Mouse (Mus musculus) embryonic facial prominence, embryonic 10.5 days (tissue): Measurements from ENCODE around the gene Odc1. TPM values are rescaled to one million over a fixed set of nuclear protein-coding genes. Genes with fewer than 3 reads are reported as not detected.

Source experiments
- DNase-seq: peaks from one replicate; pipeline ENCODE4 v3.0.0-alpha.2; 2017; ENCODE audit warnings: low spot score
- H3K27ac ChIP-seq: fragments of 300-500 bp; sonication (generic); replicated peaks from 2 replicates; pipeline ENCODE4 v1.5.1; 2016; ENCODE audit warnings: mild to moderate bottlenecking
- H3K27me3 ChIP-seq: fragments of 300-500 bp; sonication (generic); replicated peaks from 2 replicates; pipeline ENCODE4 v1.6.1; 2016; ENCODE audit warnings: low read depth, mild to moderate bottlenecking; ENCODE audit not compliant: poor library complexity, severe bottlenecking
- H3K36me3 ChIP-seq: fragments of 300-500 bp; sonication (generic); replicated peaks from 2 replicates; pipeline ENCODE4 v1.6.1; 2016; ENCODE audit warnings: mild to moderate bottlenecking, moderate library complexity
- H3K4me1 ChIP-seq: fragments of 300-500 bp; sonication (generic); 2 replicates; pipeline ENCODE4 v1.6.1; 2016
- H3K4me3 ChIP-seq: fragments of 300-500 bp; sonication (generic); 2 replicates; pipeline ENCODE4 v1.5.1; 2016; ENCODE audit warnings: mild to moderate bottlenecking, moderate library complexity
- H3K9me3 ChIP-seq: fragments of 300-500 bp; sonication (generic); 2 replicates; pipeline ENCODE4 v1.6.1; 2016; ENCODE audit warnings: mild to moderate bottlenecking
- WGBS: fragments of 180-500 bp; shearing (Covaris S2); methylation state at CpG from one replicate; pipeline ENCODE4 v1.1.7; 2016; 5-methylcytosine and 5-hydroxymethylcytosine counted together
- polyA plus RNA-seq: library from polyadenylated mRNA; unstranded; fragments of >200 nt; fragmentation: Nextera tagmentation; extraction: Ambion mirVana; gene quantifications from 2 replicates; pipeline ENCODE4 v1.2.1, GENCODE M21; 2016

Gene Odc1
- polyA plus RNA-seq, 1 experiment from 2014 or later: 264 TPM

DNA sequence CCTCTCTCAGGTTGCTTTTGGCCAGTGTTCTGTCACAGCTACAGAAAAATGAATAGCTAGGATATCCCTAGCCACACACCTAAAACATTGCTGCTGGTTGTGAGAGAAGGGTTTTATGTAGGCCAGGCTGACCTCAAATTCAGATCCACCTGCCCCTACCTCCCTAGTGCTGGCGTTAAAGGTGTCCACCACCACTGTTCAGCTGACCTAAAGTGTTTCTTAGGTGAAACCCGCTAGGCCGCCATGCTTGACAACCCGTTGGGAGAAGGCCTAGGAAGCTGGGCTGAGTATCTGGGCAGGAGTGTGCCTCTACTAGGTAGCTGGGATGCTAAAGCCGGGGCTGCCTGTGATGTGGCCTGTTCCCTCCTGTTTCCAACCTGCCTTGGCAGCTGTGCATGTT is 9.0 kb downstream of the Odc1 start:
- no peak overlapping the region for H3K4me3 ChIP-seq
- no peak overlapping the region for H3K27ac ChIP-seq
- DNase-seq: no peak
- peaks cover 40% of the 10 kb centered on the region for H3K36me3 ChIP-seq
- H3K9me3 ChIP-seq: no peaks in the 10 kb centered on the region
- WGBS: 77% methylated on average over 5 of the region's 5 CpGs
- no peaks in the 10 kb centered on the region for H3K27me3 ChIP-seq
- peaks cover 18% of the 10 kb centered on the region for H3K4me1 ChIP-seq

DNA sequence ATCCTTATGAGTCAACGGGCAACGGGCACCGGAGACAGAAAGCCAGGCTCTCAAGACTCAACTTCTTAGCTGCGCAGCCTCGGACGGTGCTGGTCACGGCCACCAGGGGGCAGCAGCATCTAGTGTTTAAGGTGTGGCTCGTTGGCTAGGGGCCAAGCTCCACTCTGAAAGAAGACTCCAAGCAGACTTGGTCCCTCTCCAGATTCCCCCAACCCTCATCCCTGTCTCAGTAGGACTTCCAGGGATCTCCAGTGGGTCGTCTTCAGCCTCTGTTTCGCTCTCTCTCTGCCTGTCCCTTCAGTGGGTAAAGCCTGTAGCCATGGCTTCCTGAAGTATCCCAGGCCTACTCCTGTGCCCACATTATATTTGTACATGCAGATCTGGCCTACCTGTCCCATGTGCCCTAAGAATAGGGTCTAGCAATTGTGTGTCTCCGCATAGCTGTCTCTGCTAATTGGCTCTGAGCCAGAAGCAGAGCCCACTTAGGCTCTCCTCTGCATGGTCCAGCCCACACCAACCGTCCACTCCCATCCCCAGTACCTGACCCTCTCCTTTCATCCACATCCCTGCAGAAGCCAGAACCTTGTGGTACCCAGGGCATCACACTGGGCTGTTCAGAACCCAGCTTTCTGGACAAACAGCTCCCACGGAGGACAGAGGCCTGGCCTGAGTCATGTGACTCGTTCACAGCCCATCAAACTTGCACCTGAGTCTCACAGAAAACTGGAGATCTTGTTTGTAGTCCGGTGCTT is 9.8 kb downstream of the Odc1 start:
- WGBS: 36% methylated on average over 15 of the region's 15 CpGs
- H3K27ac ChIP-seq: no peak overlapping the region
- H3K36me3 ChIP-seq: peaks cover 33% of the 10 kb centered on the region
- peak; percentile 88 for DNase-seq
- no peaks in the 10 kb centered on the region for H3K9me3 ChIP-seq
- H3K4me3 ChIP-seq: no peak overlapping the region
- H3K4me1 ChIP-seq: peaks cover 18% of the 10 kb centered on the region
- no peaks in the 10 kb centered on the region for H3K27me3 ChIP-seq

DNA sequence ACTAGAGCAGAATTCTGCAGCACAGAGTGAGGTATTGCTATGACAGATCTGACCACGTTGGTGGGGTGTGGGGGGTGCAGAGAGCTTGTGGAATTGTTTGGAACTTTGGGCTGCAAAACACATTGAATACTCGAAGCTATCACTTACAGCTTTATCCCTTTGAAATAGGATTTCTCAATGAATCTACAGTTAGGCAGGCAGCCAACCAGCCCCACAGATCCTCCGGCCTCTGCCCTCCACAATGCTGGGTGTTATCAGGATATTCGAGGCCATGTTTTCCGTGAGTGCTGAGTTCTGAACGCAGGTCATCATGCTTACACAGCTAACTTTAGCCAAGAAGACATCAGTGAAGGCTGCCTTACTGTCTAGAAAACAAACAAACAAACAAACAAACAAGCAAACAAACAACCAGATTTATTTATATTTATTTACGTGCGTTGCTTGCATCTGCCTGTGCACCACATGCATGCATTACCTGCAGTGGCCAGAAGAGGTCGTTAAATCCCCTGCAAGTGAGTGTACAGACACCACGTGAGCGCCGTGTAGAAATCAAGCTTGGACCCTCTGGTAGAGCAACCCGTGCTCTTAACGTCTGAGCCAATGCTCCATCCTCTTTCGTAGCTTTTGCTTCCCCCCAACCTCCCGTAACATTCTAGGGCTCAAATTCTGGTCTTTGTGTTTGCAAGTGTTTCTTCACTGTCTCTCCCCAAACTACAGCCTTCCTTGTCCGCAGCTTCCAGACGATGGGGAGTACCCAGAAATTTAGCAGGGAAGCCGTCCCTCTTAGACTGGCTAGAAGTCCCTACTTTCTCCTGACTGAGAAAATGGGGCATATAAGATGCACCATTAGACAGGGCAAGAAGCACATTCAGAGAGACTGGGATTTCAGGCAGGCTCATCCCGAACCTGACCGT is 12.1 kb downstream of the Odc1 start:
- H3K27ac ChIP-seq: peak overlapping the region; percentile 71
- H3K27me3 ChIP-seq: no peaks in the 10 kb centered on the region
- DNase-seq: peak; percentile 84
- H3K36me3 ChIP-seq: peaks cover 12% of the 10 kb centered on the region
- WGBS: 32% methylated on average over 21 of the region's 21 CpGs
- peaks cover 18% of the 10 kb centered on the region for H3K4me1 ChIP-seq
- H3K4me3 ChIP-seq: peak overlapping the region; percentile 25; the same call in 1 of the 2 replicates
- H3K9me3 ChIP-seq: no peaks in the 10 kb centered on the region

DNA sequence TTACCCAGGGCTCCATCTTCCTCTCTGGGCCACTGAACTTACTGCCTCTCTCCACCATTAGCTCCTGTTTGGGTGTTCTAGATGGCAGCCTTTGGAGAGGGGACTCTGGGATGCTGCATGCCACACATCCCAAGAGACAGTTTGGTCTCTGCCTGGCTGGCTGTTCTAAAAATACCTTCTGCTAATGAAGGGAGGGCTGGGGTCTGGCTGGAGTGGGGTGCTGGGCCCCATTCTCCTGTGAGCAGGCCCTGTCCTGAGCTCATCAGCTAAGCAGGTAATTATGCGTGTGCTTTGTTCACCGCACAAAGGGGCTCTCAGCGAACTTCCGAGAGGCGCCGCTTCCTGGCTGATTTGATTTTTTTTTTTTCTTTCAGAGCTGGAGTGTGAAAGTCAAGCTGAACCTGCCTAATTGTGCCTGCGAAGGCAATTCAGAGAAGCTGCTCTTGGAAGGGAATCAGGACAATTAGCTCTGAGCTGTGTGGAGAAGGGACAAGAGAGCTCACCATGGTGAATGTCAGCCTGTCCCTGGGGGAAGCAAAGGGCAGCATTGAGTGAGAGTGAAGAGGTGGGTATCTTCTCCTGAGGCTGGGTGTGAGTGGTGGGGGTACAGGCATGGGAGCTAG is 12.9 kb downstream of the Odc1 start:
- Histone ChIP-seq H3K4me3 (no peak overlapping the region), H3K27ac (peak overlapping the region; percentile 71), H3K36me3 (0 out of 2 replicates have a peak, but pooled peaks cover 5% of the 10 kb centered on the region), H3K4me1 (peaks cover 18% of the 10 kb centered on the region), H3K27me3 (no peaks in the 10 kb centered on the region), H3K9me3 (no peaks in the 10 kb centered on the region)
- peak; percentile 37 for DNase-seq
- WGBS: 16% methylated on average over 7 of the region's 7 CpGs

DNA sequence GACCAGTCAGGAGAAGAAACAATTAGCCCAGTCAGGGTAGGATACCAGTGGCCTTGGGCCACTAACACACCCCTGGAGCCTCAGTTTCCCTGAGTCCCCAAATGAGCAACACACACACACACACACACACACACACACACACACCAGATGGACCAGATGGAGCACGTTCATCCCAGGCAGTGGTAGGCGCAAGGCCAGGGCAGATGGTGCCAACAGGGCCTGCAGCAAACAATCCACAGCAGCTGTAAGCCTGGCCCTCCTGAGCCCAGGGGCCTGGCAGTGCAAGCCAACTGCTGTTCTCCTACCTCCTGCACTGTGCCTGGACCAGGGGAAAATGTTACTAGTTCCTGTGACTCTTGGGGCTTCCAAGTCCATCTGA is 13.4 kb downstream of the Odc1 start:
- Histone ChIP-seq H3K36me3 (0 out of 2 replicates have a peak, but pooled peaks cover 3% of the 10 kb centered on the region), H3K4me1 (peaks cover 18% of the 10 kb centered on the region), H3K27me3 (no peaks in the 10 kb centered on the region), H3K27ac (peak overlapping the region; percentile 71), H3K4me3 (no peak overlapping the region), H3K9me3 (no peaks in the 10 kb centered on the region)
- whole genome bisulfite sequencing: 76% methylated on average over 2 of the region's 2 CpGs
- DNase-seq: no peak

DNA sequence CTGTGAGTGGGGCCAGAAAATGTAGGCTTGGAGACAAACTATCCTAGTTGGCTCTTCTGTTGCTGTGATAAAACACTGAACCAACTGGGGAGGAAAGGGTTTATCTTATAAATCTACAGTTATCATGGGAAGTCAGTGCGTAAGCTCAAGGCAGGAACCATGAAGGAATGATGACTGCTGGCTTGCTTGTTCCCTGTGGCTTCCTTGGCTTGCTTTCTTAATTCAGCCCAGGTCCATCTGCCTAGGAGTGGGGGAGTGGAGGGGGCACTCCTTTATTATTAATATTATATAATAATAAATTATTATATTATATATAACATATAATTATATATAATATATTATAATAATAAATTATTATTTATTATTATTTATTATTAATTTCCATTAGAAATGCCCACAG is 17.8 kb downstream of the Odc1 start:
- H3K27me3 ChIP-seq: no peaks in the 10 kb centered on the region
- H3K4me3 ChIP-seq: no peak overlapping the region
- no peaks in the 10 kb centered on the region for H3K36me3 ChIP-seq
- 93% methylated on average over 1 of the region's 1 CpGs for WGBS
- H3K4me1 ChIP-seq: peaks cover 8% of the 10 kb centered on the region
- no peak for DNase-seq
- no peaks in the 10 kb centered on the region for H3K9me3 ChIP-seq
- no peak overlapping the region for H3K27ac ChIP-seq

DNA sequence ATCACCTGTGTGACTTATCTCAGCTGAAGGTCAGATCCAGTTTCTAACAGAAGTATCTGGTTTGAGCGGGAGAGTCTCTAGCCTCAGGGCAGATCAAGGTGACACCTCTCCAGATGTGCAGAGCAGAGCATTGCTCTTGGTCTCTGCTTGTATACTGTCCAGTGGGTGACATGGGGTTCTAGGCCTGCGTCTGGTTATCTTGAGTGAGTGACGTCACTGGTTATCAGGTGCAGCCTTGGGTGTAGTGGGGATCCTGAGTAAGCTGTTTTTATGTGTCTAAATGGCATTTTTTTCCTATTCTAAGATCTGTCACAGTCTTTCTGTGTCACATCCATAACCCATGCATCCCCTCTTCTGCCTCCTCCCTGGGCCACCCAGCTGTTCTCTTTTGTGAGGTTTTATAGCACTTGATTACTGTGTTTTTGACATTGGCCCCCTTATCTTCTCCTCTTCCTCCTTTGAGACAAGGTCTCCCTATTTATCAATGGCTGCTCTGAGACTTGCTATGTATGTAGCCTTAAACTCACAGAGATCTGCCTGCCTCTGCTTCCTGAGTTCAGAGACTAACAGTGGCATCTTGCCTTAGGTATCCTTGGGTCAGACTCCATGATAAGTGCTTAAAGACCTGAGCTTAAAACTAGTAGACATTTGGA is 20.9 kb downstream of the Odc1 start:
- Histone ChIP-seq H3K36me3 (no peaks in the 10 kb centered on the region), H3K4me1 (no peaks in the 10 kb centered on the region), H3K27ac (no peak overlapping the region), H3K4me3 (no peak overlapping the region), H3K9me3 (no peaks in the 10 kb centered on the region), H3K27me3 (no peaks in the 10 kb centered on the region)
- no peak for DNase-seq
- WGBS: 82% methylated on average over 3 of the region's 3 CpGs

DNA sequence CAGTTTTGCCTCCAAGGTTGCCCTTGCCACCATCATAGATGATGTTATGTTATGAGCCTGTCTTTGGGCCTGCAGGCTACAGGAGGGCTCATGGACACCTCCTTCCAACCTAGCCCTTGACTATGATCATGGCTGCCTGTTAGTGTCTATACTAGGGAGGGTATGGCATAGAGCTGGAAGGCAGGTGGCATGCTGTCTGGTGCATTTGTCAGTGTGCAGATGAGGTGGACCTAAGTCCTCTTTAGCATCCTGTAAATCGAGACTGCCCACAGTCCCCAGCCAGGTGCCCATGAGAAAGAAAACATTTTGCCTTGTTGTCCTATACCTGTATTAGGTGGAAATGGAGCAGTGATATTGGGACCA is 21.4 kb downstream of the Odc1 start:
- WGBS: 73% methylated on average over 1 of the region's 1 CpGs
- no peaks in the 10 kb centered on the region for H3K4me1 ChIP-seq
- H3K27ac ChIP-seq: no peak overlapping the region
- H3K36me3 ChIP-seq: no peaks in the 10 kb centered on the region
- no peaks in the 10 kb centered on the region for H3K9me3 ChIP-seq
- DNase-seq: no peak
- no peaks in the 10 kb centered on the region for H3K27me3 ChIP-seq
- no peak overlapping the region for H3K4me3 ChIP-seq

DNA sequence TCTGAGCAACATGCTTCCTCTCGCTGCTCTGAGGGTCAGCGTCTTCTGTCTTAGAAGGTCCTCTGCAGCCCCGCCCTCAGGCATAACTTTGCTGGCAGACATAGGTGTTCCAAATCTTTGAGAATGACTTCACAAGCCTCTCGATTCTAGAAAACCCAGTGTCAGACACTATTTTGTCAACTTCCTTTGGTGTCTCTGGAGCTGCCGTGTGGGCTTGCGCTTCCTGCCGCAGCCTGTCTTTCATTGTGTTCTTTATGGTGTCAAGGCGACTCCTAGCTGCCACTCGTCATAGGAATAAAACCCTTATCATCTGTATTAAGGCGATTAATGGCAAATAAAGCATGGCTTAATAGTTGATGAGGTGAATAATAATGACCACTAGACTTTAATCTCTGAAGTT is 24.0 kb downstream of the Odc1 start:
- WGBS: 89% methylated on average over 10 of the region's 10 CpGs
- Histone ChIP-seq H3K9me3 (no peaks in the 10 kb centered on the region), H3K4me3 (no peak overlapping the region), H3K27ac (no peak overlapping the region), H3K4me1 (no peaks in the 10 kb centered on the region), H3K27me3 (no peaks in the 10 kb centered on the region), H3K36me3 (no peaks in the 10 kb centered on the region)
- no peak for DNase-seq

DNA sequence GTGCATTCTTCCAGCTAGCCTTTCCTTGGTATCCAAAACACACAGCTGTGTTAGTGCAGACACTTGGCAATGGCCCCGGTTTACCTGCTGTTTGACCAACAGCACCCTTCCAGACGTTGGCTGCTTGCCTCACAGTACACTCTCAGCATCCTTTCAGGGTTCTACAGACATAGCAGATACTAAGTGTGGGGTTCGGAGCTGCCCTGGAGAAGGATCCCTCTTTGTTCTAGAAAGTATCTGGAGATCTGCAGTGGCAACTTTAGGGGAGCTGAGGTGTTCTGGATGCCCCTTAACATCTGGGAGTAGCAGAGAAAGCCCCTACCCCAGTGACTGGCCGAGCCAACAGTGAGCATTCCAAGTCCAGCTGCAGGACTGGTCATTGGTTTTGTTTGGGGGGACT is 30.0 kb downstream of the Odc1 start:
- H3K27me3 ChIP-seq: no peaks in the 10 kb centered on the region; the same call in 1 of the 2 replicates
- H3K4me3 ChIP-seq: no peak overlapping the region
- no peaks in the 10 kb centered on the region for H3K9me3 ChIP-seq
- no peaks in the 10 kb centered on the region for H3K36me3 ChIP-seq
- DNase-seq: no peak
- no peak overlapping the region for H3K27ac ChIP-seq
- WGBS: 82% methylated on average over 4 of the region's 4 CpGs
- peaks cover 13% of the 10 kb centered on the region for H3K4me1 ChIP-seq

DNA sequence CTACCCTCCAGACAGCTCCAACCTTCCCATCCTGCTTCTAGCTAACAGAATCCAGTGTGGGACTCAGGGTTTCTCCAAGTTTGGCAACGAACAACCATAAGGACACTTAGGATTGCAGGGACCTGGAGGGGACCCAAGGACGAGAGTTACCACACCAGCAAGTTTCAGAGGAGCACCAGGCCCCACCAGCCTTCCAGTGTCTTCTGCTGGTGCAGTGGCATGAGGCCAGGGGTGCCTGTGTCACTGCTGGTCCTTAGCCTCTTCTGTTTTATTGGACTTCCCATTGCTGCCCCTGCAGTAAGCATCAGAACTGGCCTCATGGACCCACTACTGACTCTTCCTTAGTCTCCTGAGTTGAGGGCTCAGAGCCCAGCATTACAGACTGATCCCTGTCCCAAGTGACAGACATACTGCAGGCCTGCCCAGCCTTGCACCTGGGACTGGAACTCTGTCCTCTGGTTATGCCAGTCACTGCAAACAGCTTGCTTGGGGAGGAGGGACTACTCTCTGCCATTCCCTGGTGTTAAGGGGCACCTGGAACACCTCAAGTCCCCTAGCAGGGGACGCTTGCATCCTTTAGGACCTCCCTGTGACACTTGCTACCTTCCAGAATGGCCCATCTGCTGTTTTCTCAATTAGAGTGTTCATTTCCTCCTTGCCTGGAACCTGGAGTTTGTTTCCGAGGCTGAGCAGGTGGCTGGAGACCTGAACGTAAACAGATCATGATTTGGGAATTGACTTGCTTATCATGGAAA is 30.7 kb downstream of the Odc1 start:
- Histone ChIP-seq H3K4me1 (peaks cover 13% of the 10 kb centered on the region), H3K4me3 (no peak overlapping the region), H3K9me3 (no peaks in the 10 kb centered on the region), H3K36me3 (no peaks in the 10 kb centered on the region), H3K27me3 (no peaks in the 10 kb centered on the region; the same call in 1 of the 2 replicates), H3K27ac (no peak overlapping the region)
- WGBS: 66% methylated on average over 5 of the region's 5 CpGs
- no peak for DNase-seq

DNA sequence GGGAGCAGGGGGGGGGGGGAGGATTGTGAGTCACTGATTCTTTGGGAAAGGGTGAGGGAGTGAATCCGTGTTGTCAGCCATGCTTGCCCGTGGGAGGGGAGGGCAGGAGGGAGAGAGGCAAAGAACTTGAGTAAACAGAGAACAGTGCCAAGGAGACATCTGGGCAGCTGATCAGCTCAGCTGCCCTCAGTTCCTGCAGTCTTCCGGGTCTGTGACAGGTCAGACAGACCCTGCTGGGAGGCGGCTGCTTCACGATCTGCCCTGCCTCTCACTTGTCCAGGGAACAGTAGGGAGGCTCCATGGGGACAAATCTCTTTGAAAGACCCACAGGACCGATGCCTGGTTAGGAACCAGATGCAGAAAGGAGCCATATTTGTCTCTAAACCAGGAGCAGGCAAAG is 31.4 kb downstream of the Odc1 start:
- no peaks in the 10 kb centered on the region for H3K9me3 ChIP-seq
- H3K27ac ChIP-seq: no peak overlapping the region
- H3K4me1 ChIP-seq: peaks cover 13% of the 10 kb centered on the region
- no peak for DNase-seq
- no peaks in the 10 kb centered on the region for H3K36me3 ChIP-seq
- H3K4me3 ChIP-seq: no peak overlapping the region
- WGBS: 8% methylated on average over 6 of the region's 6 CpGs
- H3K27me3 ChIP-seq: no peaks in the 10 kb centered on the region; the same call in 1 of the 2 replicates
